Mouse (Mus musculus) embryo, embryonic 11.5 days (tissue): Measurements from ENCODE around the gene Nipbl.
"Not testable (repeated sequence)": the region's sequence is repeated elsewhere in the genome, so short reads cannot be mapped to it uniquely, and the experiment has no call there.

ENCODE experiments used
- DNase-seq: peaks from one replicate; pipeline ENCODE4 v3.0.0-alpha.2; 2012; ENCODE audit warnings: low read depth, low spot score

The Nipbl gene

GRCm38 (mm10) chr15:8294150-8294549 lies 150.1 kb downstream of the Nipbl start:
- no peak for DNase-seq

GRCm38 (mm10) chr15:8291251-8291650 lies 153.0 kb downstream of the Nipbl start:
- no peak for DNase-seq

- no peak for DNase-seq
Observed at GRCm38 (mm10) chr15:8282155-8282554, 162.1 kb downstream of the Nipbl start.

GRCm38 (mm10) chr15:8281701-8282100 lies 162.6 kb downstream of the Nipbl start:
- DNase-seq, result no peak

- no peak for DNase-seq
Observed at GRCm38 (mm10) chr15:8279929-8280610, 164.2 kb downstream of the Nipbl start.

- no peak for DNase-seq
Observed at GRCm38 (mm10) chr15:8279320-8279779, 164.9 kb downstream of the Nipbl start.

- not testable (repeated sequence) for DNase-seq
Observed at GRCm38 (mm10) chr15:8277916-8278315, 166.3 kb downstream of the Nipbl start.

GRCm38 (mm10) chr15:8271952-8272351 lies 172.3 kb downstream of the Nipbl start:
- no peak for DNase-seq

GRCm38 (mm10) chr15:8268231-8268630 lies 176.0 kb downstream of the Nipbl start:
- DNase-seq, result no peak

GRCm38 (mm10) chr15:8267211-8267610 lies 177.1 kb downstream of the Nipbl start:
- no peak for DNase-seq

- DNase-seq, result no peak
Observed at GRCm38 (mm10) chr15:8265946-8266345, 178.3 kb downstream of the Nipbl start.
